Mouse (Mus musculus): ENCODE measurements at regions not wholly inside any gene's neighbourhood (a gene's known extent, or its start where the extent isn't known, plus 50 kb on each side); places are given as distances from the start of the nearest gene placed in this dataset.

- no peaks in the 10 kb centered on the region for H3K36me3 ChIP-seq (ENCODE audit: poor library complexity, severe bottlenecking)
- no peaks in the 10 kb centered on the region for H3K4me1 ChIP-seq
- H3K9ac ChIP-seq: no peak overlapping the region
- no peak overlapping the region for H3K4me3 ChIP-seq
- 0% methylated on average over 1 of the region's 1 CpGs for WGBS
- no peak overlapping the region for H3K27ac ChIP-seq
- H3K9me3 ChIP-seq (replicated peaks): no peaks in the 10 kb centered on the region
- H3K27me3 ChIP-seq: no peaks in the 10 kb centered on the region
- peak; percentile 65 for ATAC-seq
- H3K4me2 ChIP-seq: no peak overlapping the region
Observed at GRCm38 (mm10) chr2:136449265-136449664, 52.4 kb upstream of the Ankef1 start.
